Mouse (Mus musculus) adrenal gland, adult 18-20 months (tissue): ENCODE results near the gene Tmc6. TPM values are rescaled to one million over a fixed set of nuclear protein-coding genes. Genes with fewer than 3 reads are reported as not detected.
A peak's percentile ranks its signal among the peaks of the same experiment; 100 is the strongest.
"Not testable (repeated sequence)": the region's sequence is repeated elsewhere in the genome, so short reads cannot be mapped to it uniquely, and the experiment has no call there.

Source experiments
- DNase-seq, 2 experiments: peaks; one replicate each; pipeline ENCODE4 v3.0.0; 2021 to 2022; ENCODE audit warnings: low spot score in 2 of 2
- long read RNA-seq, 2 experiments: library from polyadenylated mRNA; stranded (forward); transcript quantifications; one replicate each; pipeline ENCODE4 v2.0.0; 2021
- total RNA-seq, 2 experiments: library from RNA; stranded (reverse); gene quantifications; 1 replicate in 1 of 2; 2 replicates in 1 of 2; pipeline ENCODE4 v1.2.3; 2021

The Tmc6 gene
- 10 to 100 TPM; 24.1 to 27.0 TPM for total RNA-seq
- long read RNA-seq, experiment 1, transcript Tmc6-201 (20 exons, 2,865 nt) = major isoform, 11 of 28 reads
- long read RNA-seq, experiment 1, partial matches to known transcripts = 2 of 28 reads
- long read RNA-seq, experiment 1, other reads (novel, unspliced or antisense) = 15 of 28 reads
- long read RNA-seq, experiment 2, transcript Tmc6-201 (20 exons, 2,865 nt) = major isoform, 31 of 81 reads
- long read RNA-seq, experiment 2, partial matches to known transcripts = 24 of 81 reads
- long read RNA-seq, experiment 2, other reads (novel, unspliced or antisense) = 26 of 81 reads

- DNase-seq = peak in 1 of 2 experiments; percentile 47
Observed at GRCm38 (mm10) chr11:117781993-117782704, at the start of gene Tmc6, which contains the start of gene Tmc8. TSS of gene Tmc6 (minus strand) at chr11:117782198. TSS of gene Tmc8 (plus strand) at chr11:117782076.

DNA sequence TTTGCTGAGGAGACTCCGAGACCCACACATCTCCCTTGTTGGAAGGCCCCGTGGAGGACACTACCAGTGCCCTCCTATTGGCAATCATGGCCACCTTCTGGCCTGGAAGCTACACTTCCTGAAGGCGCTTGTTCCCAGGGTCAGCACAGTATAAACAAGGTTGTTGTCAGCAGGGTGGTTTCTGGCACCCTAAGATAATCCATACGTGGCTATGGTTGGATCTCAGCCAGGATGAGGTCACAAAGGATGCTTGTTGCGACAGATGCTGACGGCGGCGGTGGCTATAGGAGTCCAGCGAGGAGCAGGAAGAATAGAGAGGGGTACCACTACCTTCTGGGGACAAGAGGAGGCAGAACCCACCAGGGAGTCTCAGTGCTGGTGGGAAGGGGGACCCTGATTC lies 48.4 kb upstream of the Tmc6 start:
- DNase-seq = no peak

GRCm38 (mm10) chr11:117829671-117830215 lies 47.7 kb upstream of the Tmc6 start:
- no peak for DNase-seq

GRCm38 (mm10) chr11:117828888-117829604 lies 47.0 kb upstream of the Tmc6 start:
- DNase-seq = no peak

DNA sequence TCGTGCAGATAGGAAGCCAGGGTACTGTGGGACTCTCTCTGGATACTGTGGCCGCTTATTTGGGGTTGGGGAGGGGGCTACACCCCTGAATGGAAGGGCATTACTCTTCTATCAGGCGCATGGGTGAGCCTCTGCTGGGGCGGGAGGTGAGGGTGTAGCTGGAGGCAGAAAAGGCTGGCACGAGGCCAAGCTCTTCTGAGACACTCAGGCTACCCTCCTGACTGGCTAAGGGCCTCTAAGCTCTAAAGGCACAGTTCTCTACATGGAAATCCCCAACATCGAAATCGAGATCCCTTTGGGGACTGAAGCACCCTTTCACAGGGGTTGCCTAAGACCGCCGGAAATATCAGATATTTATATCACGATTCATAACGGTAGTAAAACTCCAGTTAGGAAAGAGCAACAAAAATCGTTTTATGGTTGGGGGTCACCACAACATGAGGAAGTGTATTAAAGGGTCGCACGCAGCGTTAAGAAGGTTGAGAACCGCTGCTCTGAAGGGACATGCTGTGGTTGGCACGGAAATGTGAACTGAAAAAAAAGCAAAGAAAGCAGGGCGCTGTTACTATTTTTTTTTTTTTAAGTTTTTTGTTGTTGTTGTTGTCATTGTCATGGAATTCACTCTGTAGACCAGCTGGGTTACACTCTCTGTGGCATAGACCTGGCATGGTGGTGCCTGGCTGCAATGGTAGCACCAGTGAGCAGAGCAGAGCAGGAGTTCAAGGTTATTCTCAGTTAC lies 46.3 kb upstream of the Tmc6 start:
- no peak for DNase-seq

GRCm38 (mm10) chr11:117827386-117827785 lies 45.4 kb upstream of the Tmc6 start:
- no peak for DNase-seq

DNA sequence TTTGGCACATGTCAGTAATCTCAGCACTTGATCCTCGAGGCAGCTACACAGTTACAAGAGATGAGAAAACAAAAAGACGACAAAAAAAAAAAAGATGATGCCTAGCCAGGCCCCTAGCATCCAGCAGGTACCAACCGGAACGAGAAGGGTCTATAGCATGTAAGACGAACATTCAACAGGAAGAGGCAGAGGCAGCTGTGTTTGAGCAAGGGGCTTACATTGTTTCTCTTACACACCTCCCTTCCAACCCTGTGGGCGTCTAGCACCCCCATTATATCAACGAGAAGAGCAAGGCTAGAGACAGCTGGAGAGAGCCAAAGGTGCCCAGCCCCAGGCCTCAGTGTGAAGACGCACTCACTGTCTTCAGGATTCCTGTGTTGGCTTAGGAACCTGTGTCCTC lies 44.9 kb upstream of the Tmc6 start:
- DNase-seq = no peak

- no peak for DNase-seq
Observed at GRCm38 (mm10) chr11:117826164-117826563, 44.2 kb upstream of the Tmc6 start.

DNA sequence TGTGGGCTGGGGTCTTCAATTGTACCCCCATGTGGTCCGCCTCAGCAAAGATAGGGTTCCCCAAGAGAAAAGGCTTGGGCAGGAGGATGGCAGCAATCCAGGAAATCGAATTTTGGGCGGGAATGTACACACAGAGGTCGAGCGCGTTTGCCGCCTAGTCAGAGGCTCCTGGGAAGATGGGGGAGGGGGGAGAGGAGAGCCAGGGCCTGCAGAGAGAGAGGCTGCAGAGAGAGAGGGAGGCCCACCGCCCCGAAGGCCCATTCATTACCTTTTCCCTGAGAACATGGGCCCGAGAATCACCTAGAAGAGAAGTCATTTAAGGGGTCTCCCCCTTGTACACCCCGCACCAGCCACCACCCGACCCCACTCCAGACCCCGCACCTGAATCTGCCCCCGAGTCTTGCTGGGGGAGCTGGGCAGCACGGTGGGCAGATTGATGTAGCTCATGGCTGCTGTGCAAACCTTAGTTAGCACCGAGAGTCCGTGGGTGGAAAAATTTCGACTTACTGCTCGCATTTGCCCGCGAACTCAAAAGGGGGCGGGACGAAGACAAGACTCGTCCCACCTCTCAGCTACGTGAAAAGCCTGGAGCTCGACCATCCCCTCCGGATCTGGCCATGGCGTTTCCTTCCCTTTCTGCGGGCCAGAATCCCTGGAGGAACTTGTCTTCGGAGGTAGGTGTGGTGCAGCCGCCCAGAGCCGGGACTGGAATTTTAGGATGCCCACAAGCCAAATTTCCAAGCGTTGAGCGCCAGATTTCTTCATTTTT lies 43.5 kb upstream of the Tmc6 start, which contains the start of the genes Afmid and Tk1:
Gene Afmid, plus strand, starts transcription at position 592 of the 769 bp plus-strand sequence.
Gene Tk1, minus strand, starts transcription at position 760 of the 769 bp plus-strand sequence.
- DNase-seq = peak; percentile 44 to 50

GRCm38 (mm10) chr11:117824060-117824969 lies 42.3 kb upstream of the Tmc6 start:
- peak; percentile 77 to 78 for DNase-seq

DNA sequence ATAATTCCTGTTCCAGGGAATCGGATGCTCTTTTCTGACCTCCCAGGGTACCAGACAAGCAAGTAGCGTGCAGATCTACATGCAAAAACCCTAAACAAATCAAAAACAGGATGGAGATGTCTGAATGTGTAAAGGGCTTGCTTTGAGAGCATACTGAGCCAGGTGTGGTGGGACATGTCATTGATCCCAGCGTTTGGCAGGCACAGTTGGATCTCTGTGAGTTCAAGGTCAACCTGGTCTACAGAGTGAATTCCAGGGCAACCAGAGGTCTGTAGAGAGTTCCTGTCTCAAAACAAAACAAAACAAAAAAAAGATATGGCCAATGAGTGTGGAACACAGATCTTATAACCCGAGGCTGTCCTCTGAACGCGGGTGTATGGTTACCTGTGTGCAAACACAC lies 41.4 kb upstream of the Tmc6 start:
- DNase-seq = no peak

GRCm38 (mm10) chr11:117822728-117823241 lies 40.8 kb upstream of the Tmc6 start:
- no peak for DNase-seq

DNA sequence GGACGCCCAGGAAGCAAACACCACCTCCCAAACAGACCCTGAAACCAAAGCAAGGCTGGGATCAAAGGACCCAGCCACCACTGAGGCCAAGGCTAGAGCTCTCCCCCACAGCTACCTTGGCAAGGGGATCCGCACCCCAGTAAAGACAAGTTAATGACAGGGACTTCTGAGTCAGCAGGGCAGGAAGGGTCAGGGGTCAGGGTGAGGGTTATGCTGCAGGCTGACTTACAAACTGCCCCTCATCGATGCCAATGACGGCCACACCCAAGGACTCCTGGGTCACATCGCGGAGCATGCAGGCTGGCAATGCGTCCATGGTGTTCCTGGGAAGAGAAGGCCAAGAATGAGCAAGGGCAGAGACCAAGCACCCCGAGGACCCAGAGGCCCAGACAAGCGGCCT lies 39.9 kb upstream of the Tmc6 start:
- no peak for DNase-seq

GRCm38 (mm10) chr11:117820173-117820572 lies 38.2 kb upstream of the Tmc6 start:
- DNase-seq = no peak

DNA sequence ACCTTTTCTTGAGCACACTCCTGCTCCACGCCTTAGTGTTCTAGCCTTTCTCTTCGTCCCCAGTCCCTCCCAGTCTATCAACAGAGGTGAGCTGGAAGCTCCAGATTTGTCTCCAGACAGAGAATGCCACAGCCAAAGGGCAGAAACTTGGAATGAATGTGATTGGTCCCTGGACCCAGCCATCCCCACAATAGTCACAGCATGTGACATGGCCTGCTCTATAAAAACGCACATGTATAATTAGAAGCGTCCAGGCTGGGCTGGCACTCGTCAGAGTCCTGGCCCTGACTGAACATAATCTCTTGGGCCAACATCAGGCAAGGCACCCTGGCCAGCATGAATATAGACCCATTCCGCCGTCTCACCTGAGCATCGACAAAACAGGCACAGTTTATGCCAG lies 37.1 kb upstream of the Tmc6 start:
- DNase-seq = no peak

GRCm38 (mm10) chr11:117816389-117816996 lies 34.5 kb upstream of the Tmc6 start:
- DNase-seq = no peak

DNA sequence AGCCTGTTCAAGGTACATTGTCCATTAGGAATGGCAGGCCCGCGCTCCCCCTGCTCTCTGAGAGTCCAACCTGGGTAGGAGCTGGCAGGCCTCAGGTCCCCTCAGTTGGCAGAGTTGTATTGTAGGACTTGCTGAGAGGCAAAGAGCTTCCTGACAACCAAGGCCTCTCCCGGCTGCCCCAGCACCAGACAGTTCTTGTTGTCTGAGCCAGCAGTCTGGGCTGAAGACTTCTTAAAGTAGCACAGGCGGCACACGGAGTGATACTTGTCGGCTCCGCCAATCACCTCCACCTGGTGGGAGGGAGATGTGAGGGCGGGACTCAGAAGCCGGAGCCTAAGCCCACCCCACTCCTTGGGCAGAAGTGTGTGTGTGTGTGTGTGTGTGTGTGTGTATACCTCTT lies 33.9 kb upstream of the Tmc6 start:
- not testable (repeated sequence) for DNase-seq

GRCm38 (mm10) chr11:117814704-117815366 lies 32.8 kb upstream of the Tmc6 start:
- no peak for DNase-seq
